Mouse (Mus musculus): ENCODE results near the gene Edem1.

The Edem1 gene

DNA sequence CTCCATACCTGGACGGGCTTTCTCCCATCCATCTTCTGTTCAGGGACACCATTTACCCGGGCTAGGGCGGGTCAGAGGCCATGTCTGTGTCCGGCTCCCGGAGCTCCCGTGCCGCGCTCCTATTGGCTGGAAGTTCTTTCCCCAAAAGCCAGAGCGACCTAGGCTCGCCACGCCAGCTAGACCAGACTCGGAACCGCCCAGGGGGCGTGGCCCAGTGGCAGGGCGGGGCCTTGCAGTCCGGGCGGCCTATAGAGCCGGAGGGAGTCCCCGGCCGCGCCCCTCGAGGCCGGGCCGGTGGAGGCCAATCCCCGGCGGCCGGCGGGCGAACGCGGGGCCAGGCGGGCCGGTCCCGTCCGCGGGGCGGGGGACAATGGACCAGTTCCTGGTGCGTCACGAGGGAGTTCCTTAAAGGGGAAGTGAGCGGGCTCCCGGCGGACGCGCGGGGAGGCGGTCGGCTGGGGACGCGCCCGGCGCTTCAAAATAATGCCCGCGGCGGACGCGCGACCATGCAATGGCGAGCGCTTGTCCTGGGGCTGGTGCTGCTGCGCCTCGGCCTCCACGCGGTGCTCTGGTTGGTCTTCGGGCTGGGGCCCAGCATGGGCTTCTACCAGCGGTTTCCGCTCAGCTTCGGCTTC, at the start of gene Edem1:
TSS of gene Edem1 (plus strand) at position 408 of the 635 bp plus-strand sequence.
- peak; percentile 98 for DNase-seq (ENCODE audit: low read depth, low spot score)

DNA sequence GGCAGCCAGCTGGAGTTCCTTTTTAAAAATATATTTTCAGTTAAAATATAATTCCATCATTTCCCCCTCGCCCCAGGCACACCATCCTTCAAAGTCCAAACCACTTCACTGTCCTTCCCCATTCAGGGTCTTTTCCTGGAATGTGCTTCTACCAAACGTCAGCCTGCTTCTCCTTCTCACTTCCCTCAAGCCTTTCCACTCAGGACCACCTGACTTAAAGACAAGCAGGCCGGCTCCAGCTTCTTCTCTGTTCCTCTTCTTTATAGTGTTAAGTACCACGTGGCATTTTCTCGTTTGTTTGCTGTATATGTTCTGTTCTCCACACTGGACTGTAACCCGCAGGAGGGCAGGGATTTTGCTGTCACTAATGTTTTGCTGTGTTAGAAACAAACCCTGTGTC, 46.6 kb upstream of the Edem1 start:
- no peak for DNase-seq (ENCODE audit: low read depth, low spot score)

DNA sequence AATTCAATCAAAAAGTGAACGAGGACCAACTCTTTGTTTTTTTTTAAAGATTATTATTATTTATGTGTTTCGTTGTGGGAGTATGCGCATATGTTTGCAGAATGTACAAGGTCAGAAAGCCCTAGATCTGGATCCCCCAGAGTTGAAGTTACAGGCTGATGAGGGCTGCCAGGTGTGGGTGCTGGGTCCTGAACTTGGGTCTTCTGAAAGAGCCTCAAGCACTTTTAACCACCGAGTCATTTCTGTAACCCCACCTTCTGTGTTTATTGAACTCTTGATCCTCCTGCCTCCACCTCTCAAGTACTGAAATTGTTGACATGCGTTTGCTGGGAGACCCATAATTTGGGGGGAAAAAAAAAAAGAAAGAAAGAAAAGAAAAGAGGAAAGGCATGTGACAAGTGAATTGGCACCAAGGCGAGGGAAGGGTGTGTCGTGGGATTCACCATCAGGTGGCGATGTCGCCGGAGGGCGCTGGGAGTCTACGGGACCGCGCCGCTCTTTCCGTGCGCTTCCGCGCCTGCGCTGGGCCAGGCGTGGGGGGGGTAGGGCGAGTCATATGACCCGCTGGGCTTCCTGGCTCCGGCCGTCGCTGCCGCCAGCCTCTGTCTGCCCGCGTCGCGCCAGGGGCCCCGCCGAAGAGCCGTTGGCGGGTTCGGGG, 45.8 kb upstream of the Edem1 start, which contains the start of gene Arl8b:
TSS of gene Arl8b (plus strand) at position 574 of the 658 bp plus-strand sequence.
- DNase-seq (ENCODE audit: low read depth, low spot score), result peak; percentile 94

DNA sequence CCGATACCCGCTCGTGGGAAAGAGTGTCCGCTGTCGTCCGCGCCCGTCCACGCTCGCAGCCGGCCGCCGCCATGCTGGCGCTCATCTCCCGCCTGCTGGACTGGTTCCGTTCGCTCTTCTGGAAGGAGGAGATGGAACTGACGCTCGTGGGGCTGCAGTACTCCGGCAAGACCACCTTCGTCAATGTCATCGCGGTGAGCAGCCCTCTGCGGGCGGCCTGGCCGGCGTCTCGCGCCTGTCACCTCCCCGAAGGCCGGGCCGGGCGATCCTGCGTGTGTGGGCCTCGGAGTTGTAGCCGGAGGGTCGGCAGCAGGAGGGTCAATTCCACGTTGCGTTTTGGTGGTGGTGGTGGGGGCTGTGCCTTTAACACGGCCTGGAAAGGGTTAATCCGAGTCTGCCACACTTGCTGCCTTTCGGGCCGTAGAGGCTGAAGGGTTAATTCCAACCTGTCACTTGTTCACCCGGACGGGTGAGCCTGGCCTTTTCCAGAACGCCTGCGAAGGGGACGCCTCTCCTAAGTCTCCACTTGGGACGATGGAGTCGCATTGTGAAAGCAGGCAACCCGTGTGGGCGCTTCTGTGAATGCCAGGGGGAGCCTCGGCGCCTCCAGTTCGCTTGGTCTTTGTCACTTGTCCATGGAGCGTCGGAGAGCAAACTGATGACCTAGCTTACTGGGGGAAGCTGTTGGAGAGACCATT, 45.1 kb upstream of the Edem1 start:
- peak; percentile 44 for DNase-seq (ENCODE audit: low read depth, low spot score)

DNA sequence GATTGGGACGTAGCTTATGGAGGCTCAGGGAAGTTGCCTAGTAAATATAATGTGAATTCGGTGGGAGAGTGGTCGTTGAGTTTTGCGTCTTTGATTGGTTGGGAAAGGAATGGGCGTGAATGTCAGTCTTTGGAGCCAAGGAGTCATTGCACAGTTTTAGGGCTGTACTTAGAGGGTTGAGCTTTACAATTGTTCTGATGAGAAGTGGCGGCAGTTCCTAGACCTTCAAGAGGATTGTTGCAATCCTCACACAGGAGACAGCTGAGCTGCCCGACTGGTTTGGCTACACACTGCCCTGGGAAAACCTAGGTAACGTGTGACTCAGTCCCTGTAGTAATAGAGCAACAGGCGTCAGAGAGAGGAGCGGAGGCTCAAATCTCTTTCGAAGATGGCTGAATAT, 44.4 kb upstream of the Edem1 start:
- peak; percentile 19 for DNase-seq (ENCODE audit: low read depth, low spot score)

DNA sequence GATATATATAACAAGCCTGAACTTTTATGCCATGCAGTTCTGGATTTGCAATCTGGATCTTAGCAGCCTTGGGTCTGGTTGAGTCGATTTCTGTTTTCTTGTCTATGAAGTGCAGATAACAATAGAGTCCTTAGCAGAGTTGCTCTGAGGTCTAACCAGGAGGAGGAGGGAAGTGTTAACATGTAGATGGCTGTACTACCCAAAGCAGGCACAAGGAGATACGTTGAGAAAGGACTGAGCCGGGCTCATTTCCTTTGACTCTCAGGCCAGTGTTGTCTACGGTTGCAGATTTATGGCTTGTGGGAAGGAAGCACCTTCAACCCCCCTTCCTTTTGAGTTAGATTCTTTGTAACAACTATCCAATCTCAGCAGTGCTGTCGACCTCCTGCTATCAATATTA, 43.6 kb upstream of the Edem1 start:
- DNase-seq (ENCODE audit: low read depth, low spot score), result peak; percentile 25

DNA sequence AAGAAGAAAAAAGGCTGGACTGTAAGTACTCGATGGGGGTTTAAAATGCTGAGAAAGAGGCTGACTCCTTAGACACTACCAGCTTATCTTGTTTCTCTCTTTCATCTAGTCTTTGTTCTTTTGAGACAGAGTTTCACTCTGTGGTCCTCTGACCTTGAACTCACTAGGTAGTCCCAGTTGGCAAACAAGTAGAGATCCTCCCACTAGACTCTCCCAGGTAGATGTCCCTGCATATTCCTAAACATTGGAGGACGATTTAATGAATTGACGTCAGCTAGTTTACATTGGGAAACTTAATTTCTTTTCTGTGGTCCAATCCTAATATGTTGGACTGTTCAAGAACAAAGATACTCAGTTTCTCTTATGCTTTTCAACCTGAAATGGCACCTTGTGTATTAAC, 42.9 kb upstream of the Edem1 start:
- peak; percentile 33 for DNase-seq (ENCODE audit: low read depth, low spot score)

DNA sequence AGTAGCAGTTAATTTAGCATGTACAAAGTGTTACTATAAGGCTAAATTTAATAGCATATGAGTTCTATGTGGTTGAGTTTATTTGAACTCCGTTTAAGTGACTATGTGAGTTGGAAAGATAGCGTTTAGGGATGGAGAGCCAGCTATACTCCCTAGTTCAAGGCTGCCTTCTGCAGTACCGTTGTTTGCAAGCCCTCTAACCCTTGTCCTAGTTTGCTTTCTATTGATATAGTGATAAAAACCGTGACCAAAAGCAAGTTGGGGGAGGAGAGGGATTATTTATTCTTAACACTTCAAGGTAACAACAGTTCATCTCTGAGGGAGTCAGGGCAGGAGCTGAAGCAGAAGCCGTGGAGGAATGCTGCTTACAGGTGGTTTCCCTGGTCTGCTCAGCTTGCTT, 36.9 kb upstream of the Edem1 start:
- DNase-seq (ENCODE audit: low read depth, low spot score), result no peak

DNA sequence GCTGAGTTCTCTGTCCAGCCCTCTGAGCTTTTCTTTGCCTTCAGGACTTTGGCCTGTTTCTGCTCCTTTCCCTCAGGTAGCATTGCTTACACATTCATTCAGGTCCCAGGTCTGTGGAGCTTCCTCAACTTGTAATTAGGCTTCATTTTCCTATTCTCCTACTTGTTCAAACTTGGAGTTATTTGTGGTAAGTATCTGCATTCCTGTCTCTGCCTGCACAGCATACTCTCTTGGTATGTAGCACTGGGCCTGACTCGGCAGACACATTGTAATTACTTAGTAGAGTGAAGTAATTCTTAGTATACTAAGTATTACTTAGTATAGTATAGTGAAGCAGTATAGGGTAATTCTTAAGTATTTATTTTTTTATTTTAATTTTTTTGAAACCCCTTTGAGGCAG, 32.5 kb upstream of the Edem1 start:
- DNase-seq (ENCODE audit: low read depth, low spot score), result no peak

DNA sequence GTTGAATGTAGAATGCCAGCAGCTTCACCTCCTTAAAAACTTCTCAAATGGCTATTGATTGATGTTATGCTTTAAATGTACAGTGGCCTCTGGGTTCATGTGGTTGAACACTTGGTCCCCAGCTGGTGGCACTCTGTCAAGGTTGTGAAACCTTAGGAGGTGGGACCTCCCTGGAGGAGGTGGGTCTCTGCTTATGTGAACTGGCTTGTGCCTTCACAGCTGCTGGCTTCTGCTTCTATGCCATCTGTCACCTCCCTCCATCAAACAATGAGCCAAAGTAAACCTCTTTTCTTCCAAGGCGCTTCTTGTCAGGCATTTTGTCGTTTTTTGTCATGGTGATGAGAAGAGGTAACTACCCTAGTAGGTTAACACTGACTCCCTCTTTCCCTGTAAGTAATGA, 31.7 kb upstream of the Edem1 start:
- peak; percentile 74 for DNase-seq (ENCODE audit: low read depth, low spot score)

DNA sequence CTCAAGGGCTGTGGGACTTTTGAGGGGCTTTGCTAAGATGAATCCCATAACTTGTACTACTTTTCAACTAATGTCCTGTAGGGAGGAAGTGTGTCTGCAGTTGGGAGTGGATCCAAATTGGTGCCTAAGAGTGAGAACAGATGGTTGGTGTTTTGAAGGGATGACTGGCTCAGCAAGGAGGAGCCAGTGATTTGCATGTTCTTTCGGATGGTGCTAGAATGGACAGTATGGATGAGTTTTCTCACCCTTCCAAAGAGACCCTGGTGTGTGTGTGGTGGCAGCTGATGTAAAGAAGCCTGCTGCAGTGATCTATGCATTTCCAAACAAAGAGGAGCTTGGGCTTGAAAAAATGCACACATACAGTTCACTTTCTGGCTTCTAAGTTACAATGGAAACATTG, 23.2 kb upstream of the Edem1 start:
- DNase-seq (ENCODE audit: low read depth, low spot score), result no peak

DNA sequence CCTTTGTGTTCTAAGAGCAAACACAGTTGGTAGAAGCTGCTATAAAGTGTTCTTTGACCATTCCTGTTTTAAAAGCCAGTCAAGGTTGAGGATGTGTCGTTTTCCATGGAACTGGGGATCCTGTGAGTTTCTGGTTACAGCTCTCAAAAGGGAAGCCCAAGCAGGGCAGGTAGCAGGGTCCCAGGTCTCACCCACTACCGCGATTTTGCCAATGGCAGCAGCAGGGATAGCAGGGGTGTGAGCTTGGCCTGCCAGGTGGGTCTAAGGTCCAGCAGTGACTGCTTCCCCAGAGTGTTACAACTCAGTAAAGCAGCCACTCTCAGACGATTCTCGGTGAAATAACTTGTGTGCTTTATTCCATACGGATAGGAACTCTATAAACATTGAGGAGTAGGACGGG, 22.6 kb upstream of the Edem1 start:
- no peak for DNase-seq (ENCODE audit: low read depth, low spot score)

DNA sequence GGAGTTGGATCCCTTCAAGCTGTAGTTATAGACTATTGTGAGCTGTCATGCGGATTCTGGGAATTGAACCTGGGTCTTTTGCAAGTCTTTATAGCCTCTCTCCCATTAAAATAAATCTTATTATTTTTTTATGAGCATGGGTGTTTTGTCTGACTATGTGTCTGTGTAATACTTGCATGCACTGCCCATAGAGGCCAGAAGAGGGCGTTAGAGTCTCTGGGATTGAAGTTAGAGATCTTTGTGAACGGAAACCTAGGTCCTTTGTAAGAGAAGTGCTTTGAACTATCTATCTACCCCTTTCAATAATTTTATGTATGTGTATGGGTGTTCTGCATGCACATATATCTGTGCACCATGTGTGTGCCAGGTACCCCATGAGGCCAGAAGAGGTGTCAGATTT, 21.0 kb upstream of the Edem1 start:
- peak; percentile 57 for DNase-seq (ENCODE audit: low read depth, low spot score)

DNA sequence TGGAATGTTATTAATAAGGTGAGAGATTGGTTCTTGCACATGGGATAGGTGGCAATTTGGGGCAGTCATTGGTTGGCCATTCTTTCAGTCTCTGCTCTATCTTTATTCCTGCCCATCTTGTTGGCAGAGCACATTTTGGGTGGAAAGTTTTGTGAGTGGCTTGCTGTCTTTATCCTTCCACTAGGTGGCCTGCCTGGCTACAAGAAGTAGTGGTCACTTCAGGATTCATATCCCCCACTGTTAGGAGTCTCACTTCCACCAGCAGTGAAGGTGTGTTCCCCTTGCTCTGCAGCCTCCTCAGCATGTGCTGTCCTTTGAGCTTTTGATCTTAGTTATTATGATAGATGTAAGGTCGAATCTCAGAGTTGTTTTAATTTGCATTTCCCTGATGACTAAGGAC, 19.7 kb upstream of the Edem1 start:
- peak; percentile 13 for DNase-seq (ENCODE audit: low read depth, low spot score)

DNA sequence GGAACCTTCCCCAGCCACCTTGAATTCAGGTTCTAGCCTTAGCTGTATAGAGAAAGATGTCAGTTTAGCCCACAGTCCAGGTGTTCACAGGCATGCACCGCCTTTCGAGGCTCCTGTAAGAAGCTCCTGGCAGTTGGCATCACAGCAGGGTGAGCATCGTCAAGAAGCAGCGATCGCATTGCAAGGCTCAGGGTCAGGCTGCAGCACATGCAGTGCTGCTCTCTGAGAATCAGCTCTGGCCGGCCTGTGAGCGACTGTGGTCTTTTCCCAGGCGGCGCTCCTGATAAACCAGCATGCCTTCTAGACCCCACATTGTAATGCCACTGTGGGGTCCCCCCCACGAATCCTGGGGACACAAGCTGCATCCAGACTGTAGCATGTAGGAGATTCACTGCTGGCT, 18.2 kb upstream of the Edem1 start:
- DNase-seq (ENCODE audit: low read depth, low spot score), result no peak

DNA sequence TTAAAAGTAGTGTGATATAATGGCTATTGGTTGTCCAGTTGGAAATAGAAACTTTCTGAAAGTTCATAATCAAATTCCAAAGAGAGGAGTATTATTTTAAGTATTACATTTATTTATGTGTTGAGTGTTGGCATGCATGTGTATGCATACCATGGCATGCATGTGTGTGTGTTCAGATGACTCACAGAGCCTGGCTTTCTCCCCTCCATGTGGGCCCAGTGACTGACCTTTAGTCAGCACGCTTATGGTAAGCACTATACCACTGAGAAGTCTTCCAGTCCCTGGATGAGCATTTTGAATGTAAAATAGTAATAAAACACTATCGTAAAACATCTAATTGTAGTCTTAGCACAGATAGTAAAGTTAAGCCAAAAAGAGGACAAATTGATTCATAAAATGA, 16.3 kb upstream of the Edem1 start:
- DNase-seq (ENCODE audit: low read depth, low spot score), result no peak

DNA sequence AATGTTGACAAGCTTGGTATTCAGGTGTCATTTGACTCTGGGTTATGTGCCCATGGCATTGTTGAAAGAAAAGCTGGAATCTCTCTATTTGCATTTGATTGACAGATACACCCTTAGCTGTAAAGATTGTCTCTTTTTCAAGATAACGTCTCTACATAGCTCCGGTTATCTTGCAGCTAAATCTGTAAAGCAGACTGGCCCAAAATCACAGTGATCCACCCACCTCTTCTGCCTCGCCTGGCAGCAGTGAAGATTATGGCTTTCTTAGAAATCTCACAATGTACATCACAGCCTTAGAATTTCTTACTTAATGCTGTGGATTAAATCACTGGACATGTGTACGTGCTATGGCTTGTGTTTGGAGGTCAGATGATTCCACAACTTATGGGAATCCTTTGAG, 10.9 kb upstream of the Edem1 start:
- DNase-seq (ENCODE audit: low read depth, low spot score), result no peak

DNA sequence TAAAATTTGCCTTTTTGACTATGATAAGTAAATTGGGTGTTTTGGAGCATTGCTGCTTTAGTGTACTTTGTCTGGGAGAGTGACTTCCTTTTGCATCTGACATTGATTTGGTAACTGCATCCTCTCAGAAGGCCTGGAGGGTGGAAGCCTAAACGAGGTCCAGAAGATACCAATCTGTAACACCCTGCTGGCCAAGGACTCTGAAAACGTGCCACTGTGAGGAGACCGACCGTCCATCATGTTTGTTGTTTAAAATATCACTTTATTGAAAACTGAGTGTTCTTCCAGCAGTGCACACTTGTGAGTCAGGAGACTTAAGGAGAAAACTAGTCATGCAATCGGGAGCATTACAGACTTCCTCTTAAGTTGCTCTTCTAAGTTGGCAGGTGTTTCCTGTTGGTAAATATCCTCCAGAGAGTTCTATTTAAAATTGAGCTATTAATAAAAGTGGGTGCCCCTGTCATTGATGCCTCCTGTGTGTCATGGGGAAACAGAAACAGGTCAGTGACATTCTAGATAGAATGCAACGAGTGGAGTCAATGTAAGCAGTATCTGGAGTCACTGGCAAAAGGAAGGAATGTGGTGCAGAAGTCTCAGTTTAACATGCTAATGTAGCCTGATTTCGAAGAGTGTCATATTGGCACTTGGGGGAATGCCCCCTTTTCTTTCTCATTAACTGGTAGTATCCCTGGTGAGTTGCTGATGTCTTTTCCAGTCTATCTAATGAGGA, 3.5 kb upstream of the Edem1 start:
- DNase-seq (ENCODE audit: low read depth, low spot score), result no peak

DNA sequence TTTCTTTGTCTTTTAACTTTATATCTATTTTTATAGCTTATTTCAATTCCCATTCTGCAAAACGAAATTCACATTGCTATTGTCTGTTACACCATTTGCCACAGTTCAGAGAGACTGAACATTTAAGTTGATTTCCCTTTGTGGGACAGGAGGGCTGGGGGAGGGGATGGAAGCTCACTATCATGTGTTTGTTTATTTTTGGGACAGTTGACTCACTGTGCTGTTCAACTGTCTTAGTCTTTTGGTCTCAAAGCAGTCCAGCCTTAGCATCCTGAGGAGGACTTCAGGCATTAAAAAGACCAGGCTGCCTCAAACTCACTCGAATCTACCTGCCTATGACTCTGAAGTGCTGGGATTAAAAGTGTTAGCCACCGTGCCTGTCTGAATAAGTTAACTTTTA, 2.4 kb upstream of the Edem1 start:
- DNase-seq (ENCODE audit: low read depth, low spot score), result no peak

DNA sequence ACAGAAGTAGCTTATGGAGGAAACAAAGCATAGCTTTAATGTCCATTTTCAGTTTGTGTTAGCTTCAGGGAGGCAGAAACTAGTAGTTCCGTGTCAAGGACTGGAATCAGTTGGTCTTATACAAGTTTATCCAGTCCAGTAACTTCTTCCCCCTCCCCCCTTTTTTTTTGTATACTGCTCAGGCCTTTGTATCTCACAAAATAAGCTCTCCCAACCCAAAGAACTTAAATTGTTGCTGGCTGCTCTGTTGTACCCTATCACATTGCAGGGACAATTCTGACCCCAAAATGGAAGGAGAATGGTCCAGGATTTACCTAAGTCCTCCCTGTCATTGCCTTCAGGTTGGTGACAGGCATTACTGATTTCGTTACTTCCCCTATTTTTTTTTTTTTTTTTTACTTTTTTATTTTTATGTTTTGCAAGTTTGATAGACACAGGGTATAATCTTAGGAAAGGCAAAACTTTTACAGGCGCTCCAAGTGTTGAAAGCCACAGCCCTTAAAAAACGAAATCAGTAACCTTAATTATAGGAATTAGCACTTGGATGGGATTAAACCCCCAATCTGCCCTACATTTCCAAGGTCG, 1.0 kb upstream of the Edem1 start:
- no peak for DNase-seq (ENCODE audit: low read depth, low spot score)

DNA sequence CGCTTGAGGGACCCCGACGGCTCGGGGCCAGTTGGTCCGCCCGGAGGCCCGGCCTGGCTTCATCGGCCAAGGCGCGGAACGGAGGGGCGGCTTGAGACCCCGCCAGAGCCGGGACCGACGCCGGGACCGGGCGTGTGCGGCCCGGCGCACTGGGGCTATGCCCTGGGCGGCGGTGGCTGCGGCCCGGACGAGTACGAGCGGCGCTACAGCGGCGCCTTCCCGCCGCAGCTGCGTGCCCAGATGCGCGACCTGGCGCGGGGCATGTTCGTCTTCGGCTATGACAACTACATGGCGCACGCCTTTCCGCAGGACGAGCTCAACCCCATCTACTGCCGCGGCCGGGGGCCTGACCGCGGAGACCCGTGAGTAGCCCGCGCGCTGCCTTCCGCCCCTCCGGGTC, 431 bp downstream of the Edem1 start:
- no peak for DNase-seq (ENCODE audit: low read depth, low spot score)
